Mouse (Mus musculus): ENCODE results near the gene Car4. TPM values are rescaled to one million over a fixed set of nuclear protein-coding genes. Genes with fewer than 3 reads are reported as not detected.

Car4 gene
- polyA plus RNA-seq, 1 experiment from 2014 or later = 172 TPM

DNA sequence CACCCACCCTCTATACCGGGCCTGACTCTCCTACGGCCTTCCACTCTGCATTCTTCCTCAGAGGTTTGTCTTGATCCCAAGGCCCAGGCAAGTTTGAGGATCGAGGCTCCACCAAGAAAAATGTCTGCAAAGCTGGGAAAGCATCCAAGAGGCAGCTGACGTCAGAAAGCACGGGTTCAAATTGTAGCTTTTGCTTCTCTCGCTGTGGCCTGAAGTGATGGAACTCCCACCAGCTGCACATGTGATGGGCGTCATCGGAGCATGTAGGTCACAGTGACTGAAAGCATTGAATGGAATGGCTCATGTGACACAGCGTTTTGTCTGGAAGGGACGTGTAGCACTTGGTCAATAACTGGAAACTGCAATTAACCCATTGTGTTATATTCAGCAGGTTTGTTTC is 17.4 kb upstream of the Car4 start:
- WGBS = 68% methylated on average over 10 of the region's 10 CpGs
- no peak for ATAC-seq
- H3K4me2 ChIP-seq (replicated peaks; ENCODE audit: low read depth, low read length) = no peak overlapping the region

GRCm38 (mm10) chr11:84943948-84944347 is 13.6 kb upstream of the Car4 start:
- H3K4me3 ChIP-seq (ENCODE audit: low read depth, low read length) = no peak overlapping the region
- no peaks in the 10 kb centered on the region for H3K4me1 ChIP-seq (ENCODE audit: insufficient read depth, low read depth, low read length)
- no peaks in the 10 kb centered on the region for H3K9me3 ChIP-seq (ENCODE audit: low read length)
- WGBS = under 1% methylated on average over 15 of the region's 15 CpGs
- H3K36me3 ChIP-seq (ENCODE audit: insufficient read depth, low read length) = no peaks in the 10 kb centered on the region
- peak; percentile 86 for DNase-seq (ENCODE audit: low spot score)
- H3K27ac ChIP-seq (ENCODE audit: low read length) = no peak overlapping the region
- no peak overlapping the region for H3K4me2 ChIP-seq (replicated peaks; ENCODE audit: low read depth, low read length)
- H3K9ac ChIP-seq (replicated peaks; ENCODE audit: low read depth) = no peak overlapping the region
- H3K27me3 ChIP-seq (replicated peaks; ENCODE audit: insufficient read depth, low read length) = peaks cover 8% of the 10 kb centered on the region
- peak; percentile 53 for TF ChIP-seq CTCF (IDR thresholded peaks at IDR 0.05)
- TF ChIP-seq EP300 (IDR thresholded peaks at IDR 0.05) = no peak
- ATAC-seq = peak; percentile 67

More for the DNA sequence above, 17.4 kb upstream of the Car4 start:
- no peak for DNase-seq (ENCODE audit: low spot score)
- no peak for TF ChIP-seq CTCF (IDR thresholded peaks at IDR 0.05)
- no peak for TF ChIP-seq EP300 (IDR thresholded peaks at IDR 0.05)
- H3K4me3 ChIP-seq (ENCODE audit: low read depth, low read length) = no peak overlapping the region
- no peaks in the 10 kb centered on the region for H3K36me3 ChIP-seq (ENCODE audit: insufficient read depth, low read length)
- no peaks in the 10 kb centered on the region for H3K4me1 ChIP-seq (ENCODE audit: insufficient read depth, low read depth, low read length)
- H3K27me3 ChIP-seq (replicated peaks; ENCODE audit: insufficient read depth, low read length) = peaks cover 8% of the 10 kb centered on the region; the same call in 1 of the 2 replicates
- no peaks in the 10 kb centered on the region for H3K9me3 ChIP-seq (ENCODE audit: low read length)
- H3K27ac ChIP-seq (ENCODE audit: low read length) = no peak overlapping the region
- no peak overlapping the region for H3K9ac ChIP-seq (replicated peaks; ENCODE audit: low read depth)

GRCm38 (mm10) chr11:84944639-84945435 is 12.7 kb upstream of the Car4 start:
- no peak for TF ChIP-seq EP300 (IDR thresholded peaks at IDR 0.05)
- no peak for TF ChIP-seq CTCF (IDR thresholded peaks at IDR 0.05)
- Histone ChIP-seq H3K36me3 (ENCODE audit: insufficient read depth, low read length) (no peaks in the 10 kb centered on the region), H3K4me1 (ENCODE audit: insufficient read depth, low read depth, low read length) (no peaks in the 10 kb centered on the region), H3K27me3 (replicated peaks; ENCODE audit: insufficient read depth, low read length) (peaks cover 8% of the 10 kb centered on the region), H3K4me2 (replicated peaks; ENCODE audit: low read depth, low read length) (no peak overlapping the region), H3K9ac (replicated peaks; ENCODE audit: low read depth) (no peak overlapping the region), H3K27ac (ENCODE audit: low read length) (no peak overlapping the region), H3K4me3 (ENCODE audit: low read depth, low read length) (no peak overlapping the region), H3K9me3 (ENCODE audit: low read length) (no peaks in the 10 kb centered on the region)
- WGBS = 4% methylated on average over 11 of the region's 12 CpGs
- no peak for DNase-seq (ENCODE audit: low spot score)
- no peak for ATAC-seq

- WGBS = 29% methylated on average over 3 of the region's 3 CpGs
- H3K36me3 ChIP-seq (ENCODE audit: insufficient read depth, low read length) = no peaks in the 10 kb centered on the region
- H3K4me1 ChIP-seq (ENCODE audit: insufficient read depth, low read depth, low read length) = no peaks in the 10 kb centered on the region
- no peak for TF ChIP-seq EP300 (IDR thresholded peaks at IDR 0.05)
- TF ChIP-seq CTCF (IDR thresholded peaks at IDR 0.05) = no peak
- H3K27me3 ChIP-seq (replicated peaks; ENCODE audit: insufficient read depth, low read length) = peaks cover 8% of the 10 kb centered on the region
- no peak overlapping the region for H3K4me2 ChIP-seq (replicated peaks; ENCODE audit: low read depth, low read length)
- ATAC-seq (no peak), DNase-seq (ENCODE audit: low spot score) (no peak)
- no peak overlapping the region for H3K27ac ChIP-seq (ENCODE audit: low read length)
- H3K9me3 ChIP-seq (ENCODE audit: low read length) = no peaks in the 10 kb centered on the region
- H3K4me3 ChIP-seq (ENCODE audit: low read depth, low read length) = no peak overlapping the region
- H3K9ac ChIP-seq (replicated peaks; ENCODE audit: low read depth) = no peak overlapping the region
These were observed 11.7 kb upstream of the Car4 start for GRCm38 (mm10) chr11:84945841-84946240.

- ATAC-seq = no peak
- H3K36me3 ChIP-seq (ENCODE audit: insufficient read depth, low read length) = no peaks in the 10 kb centered on the region
- H3K27me3 ChIP-seq (replicated peaks; ENCODE audit: insufficient read depth, low read length) = peaks cover 8% of the 10 kb centered on the region
- DNase-seq (ENCODE audit: low spot score) = no peak
- 74% methylated on average over 6 of the region's 6 CpGs for WGBS
- TF ChIP-seq EP300 (IDR thresholded peaks at IDR 0.05) (no peak), CTCF (IDR thresholded peaks at IDR 0.05) (no peak)
- no peak overlapping the region for H3K4me2 ChIP-seq (replicated peaks; ENCODE audit: low read depth, low read length)
- no peak overlapping the region for H3K27ac ChIP-seq (ENCODE audit: low read length)
- H3K9me3 ChIP-seq (ENCODE audit: low read length) = no peaks in the 10 kb centered on the region
- H3K4me3 ChIP-seq (ENCODE audit: low read depth, low read length) = no peak overlapping the region
- no peaks in the 10 kb centered on the region for H3K4me1 ChIP-seq (ENCODE audit: insufficient read depth, low read depth, low read length)
- H3K9ac ChIP-seq (replicated peaks; ENCODE audit: low read depth) = no peak overlapping the region
These were observed 10.4 kb upstream of the Car4 start for GRCm38 (mm10) chr11:84947206-84947605.

DNA sequence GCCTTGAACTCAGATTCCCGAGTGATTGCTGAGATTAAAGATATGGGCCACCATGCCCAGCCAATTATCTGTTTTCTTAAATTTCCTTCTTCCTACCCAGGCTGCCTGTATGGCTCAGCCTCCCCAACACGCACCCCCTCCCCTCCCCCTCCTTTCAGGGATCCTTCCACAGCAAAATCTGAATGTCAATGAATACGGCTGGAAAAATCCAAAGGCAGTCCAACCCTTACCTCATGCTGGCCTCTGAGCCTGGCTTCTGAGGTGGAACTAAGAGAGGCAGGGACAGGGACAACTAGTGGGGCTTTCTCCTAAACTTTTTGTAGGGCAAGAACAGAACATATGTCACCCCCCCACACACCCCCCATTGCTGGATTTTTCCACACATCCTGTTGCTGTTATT is 9.5 kb upstream of the Car4 start:
- no peak overlapping the region for H3K4me2 ChIP-seq (replicated peaks; ENCODE audit: low read depth, low read length)
- peaks cover 8% of the 10 kb centered on the region for H3K27me3 ChIP-seq (replicated peaks; ENCODE audit: insufficient read depth, low read length)
- no peaks in the 10 kb centered on the region for H3K9me3 ChIP-seq (ENCODE audit: low read length)
- WGBS = 40% methylated on average over 3 of the region's 3 CpGs
- H3K27ac ChIP-seq (ENCODE audit: low read length) = no peak overlapping the region
- H3K9ac ChIP-seq (replicated peaks; ENCODE audit: low read depth) = no peak overlapping the region
- DNase-seq (ENCODE audit: low spot score) = no peak
- no peak overlapping the region for H3K4me3 ChIP-seq (ENCODE audit: low read depth, low read length)
- TF ChIP-seq EP300 (IDR thresholded peaks at IDR 0.05) = no peak
- TF ChIP-seq CTCF (IDR thresholded peaks at IDR 0.05) = no peak
- no peak for ATAC-seq
- H3K36me3 ChIP-seq (ENCODE audit: insufficient read depth, low read length) = no peaks in the 10 kb centered on the region
- H3K4me1 ChIP-seq (ENCODE audit: insufficient read depth, low read depth, low read length) = no peaks in the 10 kb centered on the region

Data from lung, postnatal 0 days (tissue).